Mouse (Mus musculus) liver, embryonic 11.5 days (tissue): Measurements from ENCODE around the gene Fkbp5. TPM values are rescaled to one million over a fixed set of nuclear protein-coding genes. Genes with fewer than 3 reads are reported as not detected.

ENCODE experiments used
- ATAC-seq: fragments of 200-750 bp; cut with Nextera tagmentation; replicated peaks from 2 replicates; pipeline ENCODE4 v1.8.0; 2017; ENCODE audit warnings: moderate number of reproducible peaks, mild to moderate bottlenecking, moderate TSS enrichment, moderate library complexity; ENCODE audit not compliant: low FRiP score
- DNase-seq: peaks from one replicate; pipeline ENCODE4 v3.0.0-alpha.2; 2017; ENCODE audit warnings: low spot score
- H3K27ac ChIP-seq: fragments of 300-500 bp; sonication (generic); 2 replicates; pipeline ENCODE4 v1.5.1; 2014; ENCODE audit warnings: mild to moderate bottlenecking, low read depth, low read length, control low read depth
- H3K27me3 ChIP-seq: fragments of 300-500 bp; sonication (generic); replicated peaks from 2 replicates; pipeline ENCODE4 v1.6.1; 2014; ENCODE audit warnings: low read length, mixed read lengths; ENCODE audit not compliant: control insufficient read depth, insufficient read depth
- H3K36me3 ChIP-seq: fragments of 300-500 bp; sonication (generic); 2 replicates; pipeline ENCODE4 v1.6.1; 2014; ENCODE audit warnings: mild to moderate bottlenecking, low read length, moderate library complexity, mixed read lengths; ENCODE audit not compliant: control insufficient read depth, insufficient read depth
- H3K4me1 ChIP-seq: fragments of 300-500 bp; sonication (generic); replicated peaks from 2 replicates; pipeline ENCODE4 v1.6.1; 2014; ENCODE audit warnings: low read length, mixed read lengths; ENCODE audit not compliant: control insufficient read depth, insufficient read depth
- H3K4me2 ChIP-seq: fragments of 300-500 bp; sonication (generic); 2 replicates; pipeline ENCODE4 v1.6.1; 2014; ENCODE audit warnings: mild to moderate bottlenecking, control low read depth, moderate library complexity
- H3K4me3 ChIP-seq: fragments of 300-500 bp; sonication (generic); 2 replicates; pipeline ENCODE4 v1.5.1; 2014; ENCODE audit warnings: low read depth, low read length, control low read depth
- H3K9ac ChIP-seq: fragments of 300-500 bp; sonication (generic); 2 replicates; pipeline ENCODE4 v1.6.1; 2014; ENCODE audit warnings: low read depth, low read length, control low read depth
- H3K9me3 ChIP-seq: fragments of 300-500 bp; sonication (generic); 2 replicates; pipeline ENCODE4 v1.6.1; 2016; ENCODE audit warnings: low read length, inconsistent platforms, mixed read lengths; ENCODE audit not compliant: control insufficient read depth
- WGBS: fragments of 180-500 bp; shearing (Covaris S2); extraction: QIAGEN DNeasy Blood & Tissue Kit; methylation state at CpG from one replicate; pipeline ENCODE4 v1.1.7; 2014; 5-methylcytosine and 5-hydroxymethylcytosine counted together
- microRNA-seq: library from miRNA; unstranded; fragments of <30 nt; microRNA quantifications from one replicate; pipeline ENCODE4, GENCODE M21; 2017; ENCODE audit warnings: borderline number of aligned reads
- polyA plus RNA-seq: library from polyadenylated mRNA; unstranded; fragments of >200 nt; fragmentation: Nextera tagmentation; extraction: Ambion mirVana; gene quantifications from 2 replicates; pipeline ENCODE4 v1.2.1, GENCODE M21; 2014

Fkbp5 gene
- polyA plus RNA-seq, 1 experiment from 2014 or later, result 10.1 TPM

GRCm38 (mm10) chr17:28352018-28352417 lies 165.3 kb downstream of the Fkbp5 start:
- WGBS, result 2% methylated on average over 11 of the region's 11 CpGs
- H3K4me3 ChIP-seq, result peak overlapping the region; percentile 81
- H3K4me2 ChIP-seq, result peak overlapping the region; percentile 95
- H3K9me3 ChIP-seq, result no peaks in the 10 kb centered on the region
- H3K9ac ChIP-seq, result peak overlapping the region; percentile 74
- DNase-seq (peak; percentile 69), ATAC-seq (peak; percentile 82)
- H3K36me3 ChIP-seq, result no peaks in the 10 kb centered on the region
- H3K27me3 ChIP-seq, result peaks cover 18% of the 10 kb centered on the region
- peaks cover 40% of the 10 kb centered on the region for H3K4me1 ChIP-seq
- H3K27ac ChIP-seq, result peak overlapping the region; percentile 95

- Histone ChIP-seq H3K27ac (peak overlapping the region; percentile 95), H3K36me3 (no peaks in the 10 kb centered on the region), H3K4me1 (peaks cover 44% of the 10 kb centered on the region), H3K9ac (peak overlapping the region; percentile 74), H3K27me3 (peaks cover 18% of the 10 kb centered on the region), H3K4me3 (peak overlapping the region; percentile 81), H3K4me2 (peak overlapping the region; percentile 95), H3K9me3 (no peaks in the 10 kb centered on the region)
- DNase-seq (no peak), ATAC-seq (peak; percentile 0; the same call in 1 of the 2 replicates)
- WGBS, result 1% methylated on average over 29 of the region's 29 CpGs
These were observed 165.9 kb downstream of the Fkbp5 start for GRCm38 (mm10) chr17:28351353-28351890.

GRCm38 (mm10) chr17:28350466-28351352 lies 166.6 kb downstream of the Fkbp5 start, which contains the start of gene Tead3:
Gene Tead3, minus strand, starts transcription at chr17:28350817.
- under 1% methylated on average over 59 of the region's 73 CpGs for WGBS
- Histone ChIP-seq H3K4me1 (peaks cover 51% of the 10 kb centered on the region), H3K9ac (peak within 1 kb of the TSS; percentile 74), H3K4me2 (peak within 1 kb of the TSS; percentile 95), H3K9me3 (no peaks in the 10 kb centered on the region), H3K36me3 (no peaks in the 10 kb centered on the region), H3K4me3 (peak within 1 kb of the TSS; percentile 81), H3K27ac (peak within 1 kb of the TSS; percentile 95), H3K27me3 (peaks cover 21% of the 10 kb centered on the region)
- DNase-seq, result peak; percentile 91
- peak; percentile 78 for ATAC-seq

- peaks cover 21% of the 10 kb centered on the region for H3K27me3 ChIP-seq
- WGBS, result 1% methylated on average over 48 of the region's 54 CpGs
- no peaks in the 10 kb centered on the region for H3K9me3 ChIP-seq
- DNase-seq (peak; percentile 66), ATAC-seq (peak; percentile 9)
- H3K4me2 ChIP-seq, result peak overlapping the region; percentile 95
- peaks cover 58% of the 10 kb centered on the region for H3K4me1 ChIP-seq
- peak overlapping the region; percentile 74 for H3K9ac ChIP-seq
- H3K36me3 ChIP-seq, result no peaks in the 10 kb centered on the region
- H3K27ac ChIP-seq, result peak overlapping the region; percentile 95
- H3K4me3 ChIP-seq, result peak overlapping the region; percentile 81
These were observed 167.3 kb downstream of the Fkbp5 start for GRCm38 (mm10) chr17:28349901-28350465.

- Histone ChIP-seq H3K27me3 (peaks cover 21% of the 10 kb centered on the region), H3K4me3 (peak overlapping the region; percentile 81), H3K9ac (peak overlapping the region; percentile 74), H3K27ac (peak overlapping the region; percentile 95), H3K36me3 (no peaks in the 10 kb centered on the region), H3K9me3 (no peaks in the 10 kb centered on the region), H3K4me2 (peak overlapping the region; percentile 95), H3K4me1 (peaks cover 64% of the 10 kb centered on the region)
- DNase-seq (no peak), ATAC-seq (no peak)
- WGBS, result 18% methylated on average over 12 of the region's 13 CpGs
These were observed 168.0 kb downstream of the Fkbp5 start for GRCm38 (mm10) chr17:28349264-28349880.

Small RNA genes within 50 kb of the gene (microRNA-seq; reads per million reads assigned to microRNA genes)
- gene Gm25195 (not detected), gene Mir6969 (not detected)

Other genes with a start within 250 kb of the Fkbp5 start
- 30.2 and 31.1 TPM in 2 replicates for gene Fance, start 204.0 kb downstream of the Fkbp5 start, polyA plus RNA-seq
- gene Rpl10a, start 189.1 kb downstream of the Fkbp5 start, polyA plus RNA-seq, result 683 and 733 TPM in 2 replicates
- 4.3 and 4.6 TPM in 2 replicates for gene Tead3, start 166.7 kb downstream of the Fkbp5 start, polyA plus RNA-seq
- gene Tulp1, start 152.3 kb downstream of the Fkbp5 start, polyA plus RNA-seq, result 2.8 and 3.3 TPM in 2 replicates
- not detected in 2 replicates for gene Armc12, start 13.3 kb upstream of the Fkbp5 start, polyA plus RNA-seq
- gene Clpsl2, start 31.9 kb upstream of the Fkbp5 start, polyA plus RNA-seq, result not detected in 2 replicates
- gene Clps, start 43.2 kb upstream of the Fkbp5 start, polyA plus RNA-seq, result 3.5 and 3.7 TPM in 2 replicates
- 0.27 and 0.33 TPM in 2 replicates for gene Lhfpl5, start 58.1 kb upstream of the Fkbp5 start, polyA plus RNA-seq
- gene Srpk1, start 105.2 kb upstream of the Fkbp5 start, polyA plus RNA-seq, result 92.7 and 99.8 TPM in 2 replicates
- 0.34 and 0.75 TPM in 2 replicates for gene Slc26a8, start 172.7 kb upstream of the Fkbp5 start, polyA plus RNA-seq
- 58.5 and 64.6 TPM in 2 replicates for gene Mapk14, start 173.8 kb upstream of the Fkbp5 start, polyA plus RNA-seq
- 0.84 and 3.6 TPM in 2 replicates for gene AC170998.1, start 208.6 kb upstream of the Fkbp5 start, polyA plus RNA-seq